Mouse (Mus musculus) spleen, adult 2 months (tissue): ENCODE results near the gene Xpr1.

Source experiments
- CTCF ChIP-seq: fragments of 200-500 bp; IDR thresholded peaks from 2 replicates; pipeline ENCODE4 v1.5.1; 2011; ENCODE audit warnings: mild to moderate bottlenecking, inconsistent platforms; ENCODE audit not compliant: insufficient read depth, insufficient read length, insufficient replicate concordance; ENCODE audit errors: extremely low read depth
- POLR2A ChIP-seq: fragments of 200-500 bp; IDR thresholded peaks from 2 replicates; pipeline ENCODE4 v1.6.1; 2011; ENCODE audit warnings: low read depth, low read length, inconsistent platforms

DNA sequence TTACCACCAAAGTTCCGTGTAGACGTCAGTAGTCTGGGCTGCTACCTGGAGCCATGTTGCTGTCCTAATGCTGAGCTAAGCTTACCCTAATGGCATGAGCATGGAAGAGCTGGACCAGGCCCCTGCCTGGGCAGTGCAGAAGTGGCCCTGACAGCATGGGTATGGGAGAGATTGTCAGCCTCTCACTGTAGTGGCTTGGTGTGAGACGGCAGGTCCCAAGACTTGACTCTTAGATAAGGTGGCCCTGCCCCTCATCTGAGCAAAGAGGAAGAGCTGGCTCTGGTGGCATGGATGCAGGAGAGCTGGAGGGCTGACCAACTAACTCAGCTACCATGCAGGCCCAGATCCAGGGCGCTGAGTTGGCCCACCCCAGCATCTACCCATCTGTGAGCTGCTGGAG lies 79.9 kb downstream of the Xpr1 start:
- TF ChIP-seq POLR2A (no peak), CTCF (no peak)
